Mouse (Mus musculus) thymus, adult 18-20 months (tissue): Measurements from ENCODE around the gene Arf6.

Source experiments
- DNase-seq, 2 experiments: peaks; one replicate each; pipeline ENCODE4 v3.0.0; 2022; ENCODE audit warnings: mixed read lengths in 2 of 2

Gene Arf6

GRCm38 (mm10) chr12:69414826-69415572 is 43.0 kb downstream of the Arf6 start:
- no peak for DNase-seq

DNA sequence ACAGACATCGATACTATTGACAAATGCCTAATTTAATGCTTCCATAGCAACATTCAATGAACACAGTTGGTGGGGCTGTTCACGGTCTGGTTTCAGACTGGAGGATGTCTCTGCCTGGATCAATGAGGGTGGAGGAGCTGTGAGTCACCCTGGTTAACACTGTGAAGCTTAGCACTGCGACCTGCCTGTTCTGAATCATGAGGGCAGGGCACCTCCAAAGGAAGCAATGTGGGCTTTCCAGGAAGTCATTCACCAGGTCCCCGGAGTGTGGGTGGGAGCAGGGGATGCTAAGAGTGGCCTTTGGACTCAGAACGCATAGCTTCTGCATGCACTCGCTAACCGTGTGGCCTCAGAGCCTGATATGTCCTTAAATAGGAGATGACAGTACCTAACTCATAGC is 44.8 kb downstream of the Arf6 start:
- no peak for DNase-seq

- DNase-seq, result no peak
Observed at GRCm38 (mm10) chr12:69417701-69418291, 45.8 kb downstream of the Arf6 start.

DNA sequence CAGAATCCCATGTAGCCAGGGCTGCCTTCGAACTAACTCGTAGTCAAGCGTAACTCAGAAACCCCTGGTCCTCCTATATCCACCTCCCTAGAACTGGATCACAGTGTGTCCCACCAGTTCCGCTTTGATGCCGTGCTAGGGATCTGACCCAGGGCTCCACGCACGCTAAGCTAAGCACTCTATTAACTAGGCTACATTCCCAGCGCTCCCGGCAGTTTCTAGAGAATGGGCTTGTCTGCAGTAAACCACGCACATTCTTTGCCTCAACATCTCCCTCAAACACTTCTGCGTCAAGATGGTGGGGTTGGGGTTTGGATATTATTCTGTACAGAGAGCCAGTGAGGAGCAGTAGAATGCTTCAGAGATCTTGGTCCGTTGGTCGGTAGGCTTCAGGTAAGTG is 46.7 kb downstream of the Arf6 start:
- no peak for DNase-seq

DNA sequence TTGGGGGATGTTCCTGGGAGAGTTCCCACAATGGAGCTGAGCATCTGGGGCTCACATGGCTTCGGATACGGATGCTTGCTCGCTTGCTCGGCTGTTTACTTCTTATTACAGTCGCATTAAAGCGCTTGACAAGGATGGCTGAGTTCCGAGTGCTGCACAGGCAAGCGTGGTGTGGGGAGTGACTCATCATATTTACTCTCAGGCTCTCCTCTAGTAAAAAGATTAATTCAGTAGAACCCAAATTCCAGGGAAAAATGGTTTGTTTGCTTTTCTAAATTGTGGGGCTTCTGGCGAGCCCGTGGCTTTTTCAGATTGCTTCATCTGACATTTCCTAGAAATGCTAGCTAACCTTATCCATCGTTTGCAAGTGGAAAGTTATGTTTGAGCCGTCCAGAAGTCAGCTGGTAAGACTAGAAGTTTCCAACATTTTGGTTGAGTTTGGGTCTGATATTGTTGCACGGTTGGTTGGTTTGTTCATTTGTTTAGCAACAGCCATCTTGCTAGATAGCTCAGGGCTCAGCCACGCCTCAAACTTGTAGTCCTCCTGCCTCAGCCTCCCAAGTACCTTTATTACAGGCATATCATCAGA is 47.2 kb downstream of the Arf6 start:
- no peak for DNase-seq

DNA sequence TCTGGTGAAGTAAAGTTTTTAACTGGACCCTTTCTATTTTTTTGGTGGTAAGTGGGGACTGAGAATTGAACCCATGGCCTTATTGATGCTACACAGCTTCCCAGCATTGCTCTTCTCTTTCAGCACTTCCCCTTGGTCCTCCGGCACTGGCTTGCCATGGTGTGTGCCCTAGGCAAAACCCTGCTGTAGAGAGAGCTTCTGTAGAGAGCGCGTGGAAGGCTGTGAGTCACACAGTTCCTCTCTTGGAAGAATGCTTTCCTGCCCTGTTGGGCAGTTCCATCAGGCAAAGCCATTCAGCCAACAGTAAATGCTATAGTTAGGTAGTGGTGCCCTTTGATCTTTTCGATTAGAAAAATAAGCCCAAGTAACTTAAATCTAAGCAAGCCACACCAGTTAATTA is 47.7 kb downstream of the Arf6 start:
- DNase-seq, result no peak

DNA sequence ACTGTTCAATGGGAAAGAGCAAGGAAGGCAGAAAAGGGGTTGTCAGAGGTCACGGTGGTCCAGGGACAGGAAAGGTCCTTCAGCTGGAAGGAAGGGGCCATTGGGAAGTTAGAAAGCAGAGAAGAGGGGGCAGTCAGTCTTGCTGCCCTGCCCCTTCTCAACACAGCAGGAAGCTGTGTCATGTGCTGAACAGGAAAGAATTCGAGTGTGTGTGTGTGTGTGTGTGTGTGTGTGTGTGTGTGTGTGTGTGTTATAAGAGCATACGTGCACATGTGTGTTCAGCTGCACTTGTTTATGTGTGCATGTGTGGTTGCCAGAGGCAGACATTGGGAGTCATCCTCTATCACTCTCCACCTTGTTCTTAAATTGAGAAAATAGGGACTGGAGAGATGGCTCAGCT is 48.8 kb downstream of the Arf6 start:
- DNase-seq, result no peak

DNA sequence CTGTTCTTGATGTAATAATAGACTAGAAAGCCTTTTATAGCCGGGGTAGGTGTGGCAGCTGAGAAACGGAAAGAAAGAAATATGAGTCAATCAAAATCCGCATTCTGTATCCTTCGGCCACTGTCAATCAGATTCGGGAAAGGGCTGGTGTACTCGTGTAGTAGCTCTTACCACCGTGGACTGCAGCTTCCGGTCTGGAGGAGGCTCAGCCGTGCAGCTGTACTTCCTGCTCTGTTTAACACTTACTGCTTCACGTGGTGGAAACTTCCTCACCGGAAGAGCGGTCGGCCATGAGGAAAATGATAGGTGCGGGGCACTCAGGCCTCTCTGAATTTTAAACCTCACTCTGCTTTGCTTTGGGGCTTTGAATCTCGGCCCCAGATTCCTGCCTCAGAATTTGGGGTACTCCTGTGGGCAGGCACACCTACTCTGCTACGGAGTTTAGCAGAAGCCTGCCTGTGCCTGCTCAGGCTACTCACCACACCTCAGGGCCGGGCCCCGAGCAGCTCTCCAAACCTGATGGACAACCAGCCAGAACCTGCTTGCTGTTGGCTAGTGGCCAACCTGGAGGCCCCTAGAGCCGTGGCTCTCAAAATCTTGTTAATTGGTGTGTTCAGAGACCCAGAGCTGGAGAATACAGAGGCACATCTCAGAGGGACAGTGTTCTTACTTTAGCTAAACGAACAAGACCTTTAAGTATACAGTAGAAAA is 51.0 kb downstream of the Arf6 start:
- DNase-seq, result peak; percentile 60 to 80
